Mouse (Mus musculus) liver, embryonic 13.5 days (tissue): Measurements from ENCODE around the gene P3h3. TPM values are rescaled to one million over a fixed set of nuclear protein-coding genes. Genes with fewer than 3 reads are reported as not detected.

Experiments used
- ATAC-seq: fragments of 200-750 bp; cut with Nextera tagmentation; 2 replicates; pipeline ENCODE4 v1.8.0; 2017; ENCODE audit warnings: low read depth, mild to moderate bottlenecking, moderate number of reproducible peaks, moderate library complexity
- DNase-seq: peaks from one replicate; pipeline ENCODE4 v3.0.0; 2022
- H3K27ac ChIP-seq: fragments of 300-500 bp; sonication (generic); 2 replicates; pipeline ENCODE4 v1.5.1; 2015; ENCODE audit warnings: moderate library complexity, mild to moderate bottlenecking, inconsistent platforms
- H3K27me3 ChIP-seq: fragments of 300-500 bp; sonication (generic); 2 replicates; pipeline ENCODE4 v1.6.1; 2015; ENCODE audit warnings: mild to moderate bottlenecking, inconsistent platforms
- H3K36me3 ChIP-seq: fragments of 300-500 bp; sonication (generic); 2 replicates; pipeline ENCODE4 v1.6.1; 2015; ENCODE audit warnings: mild to moderate bottlenecking, inconsistent platforms
- H3K4me1 ChIP-seq: fragments of 300-500 bp; sonication (generic); replicated peaks from 2 replicates; pipeline ENCODE4 v1.6.1; 2015; ENCODE audit warnings: inconsistent platforms
- H3K4me2 ChIP-seq: fragments of 300-500 bp; sonication (generic); 2 replicates; pipeline ENCODE4 v1.6.1; 2015; ENCODE audit warnings: inconsistent platforms, mild to moderate bottlenecking, moderate library complexity
- H3K4me3 ChIP-seq: fragments of 300-500 bp; sonication (generic); replicated peaks from 2 replicates; pipeline ENCODE4 v1.5.1; 2015; ENCODE audit warnings: mild to moderate bottlenecking, inconsistent platforms
- H3K9ac ChIP-seq: fragments of 300-500 bp; sonication (generic); 2 replicates; pipeline ENCODE4 v1.6.1; 2015; ENCODE audit warnings: mild to moderate bottlenecking, inconsistent platforms
- H3K9me3 ChIP-seq: fragments of 300-500 bp; sonication (generic); replicated peaks from 2 replicates; pipeline ENCODE4 v1.6.1; 2016; ENCODE audit warnings: inconsistent platforms
- WGBS: fragments of 180-500 bp; shearing (Covaris S2); methylation state at CpG from one replicate; pipeline ENCODE4 v1.1.7; 2015; ENCODE audit not compliant: insufficient replicate concordance; 5-methylcytosine and 5-hydroxymethylcytosine counted together
- polyA plus RNA-seq: library from polyadenylated mRNA; unstranded; fragments of >200 nt; fragmentation: Nextera tagmentation; extraction: Ambion mirVana; gene quantifications from 2 replicates; pipeline ENCODE4 v1.2.1, GENCODE M21; 2015

P3h3 gene
- polyA plus RNA-seq, 1 experiment from 2014 or later = 1.9 TPM

GRCm38 (mm10) chr6:124890997-124891396, 33.4 kb upstream of the P3h3 start:
- Histone ChIP-seq H3K27me3 (no peaks in the 10 kb centered on the region), H3K4me2 (no peak overlapping the region), H3K4me1 (no peaks in the 10 kb centered on the region), H3K9ac (no peak overlapping the region), H3K36me3 (no peaks in the 10 kb centered on the region), H3K9me3 (no peaks in the 10 kb centered on the region), H3K4me3 (no peak overlapping the region), H3K27ac (no peak overlapping the region)
- ATAC-seq (no peak), DNase-seq (no peak)
- 50% methylated on average over 6 of the region's 6 CpGs for WGBS

GRCm38 (mm10) chr6:124888555-124889125, 31.1 kb upstream of the P3h3 start:
- WGBS = 74% methylated on average over 6 of the region's 6 CpGs
- ATAC-seq = no peak

GRCm38 (mm10) chr6:124887986-124888385, 30.4 kb upstream of the P3h3 start, which contains the start of gene Cd4:
TSS of gene Cd4 (minus strand) at chr6:124888221.
- no peaks in the 10 kb centered on the region for H3K9me3 ChIP-seq
- H3K27ac ChIP-seq = no peak within 1 kb of the TSS
- no peak within 1 kb of the TSS for H3K9ac ChIP-seq
- H3K4me1 ChIP-seq = no peaks in the 10 kb centered on the region
- H3K36me3 ChIP-seq = no peaks in the 10 kb centered on the region
- H3K27me3 ChIP-seq = no peaks in the 10 kb centered on the region
- H3K4me3 ChIP-seq = no peak within 1 kb of the TSS
- 61% methylated on average over 9 of the region's 9 CpGs for WGBS
- no peak within 1 kb of the TSS for H3K4me2 ChIP-seq
- no peak for DNase-seq
- no peak for ATAC-seq

More at GRCm38 (mm10) chr6:124888555-124889125, 31.1 kb upstream of the P3h3 start:
- Histone ChIP-seq H3K27me3 (no peaks in the 10 kb centered on the region), H3K4me2 (no peak overlapping the region), H3K36me3 (no peaks in the 10 kb centered on the region), H3K9me3 (no peaks in the 10 kb centered on the region), H3K4me1 (no peaks in the 10 kb centered on the region), H3K27ac (no peak overlapping the region), H3K4me3 (no peak overlapping the region), H3K9ac (no peak overlapping the region)
- no peak for DNase-seq

GRCm38 (mm10) chr6:124885956-124886381, 28.4 kb upstream of the P3h3 start:
- DNase-seq (no peak), ATAC-seq (no peak)
- H3K9me3 ChIP-seq = no peaks in the 10 kb centered on the region
- no peak overlapping the region for H3K9ac ChIP-seq
- H3K27ac ChIP-seq = no peak overlapping the region
- H3K4me3 ChIP-seq = no peak overlapping the region
- no peaks in the 10 kb centered on the region for H3K36me3 ChIP-seq
- 70% methylated on average over 8 of the region's 8 CpGs for WGBS
- no peaks in the 10 kb centered on the region for H3K4me1 ChIP-seq
- H3K4me2 ChIP-seq = no peak overlapping the region
- no peaks in the 10 kb centered on the region for H3K27me3 ChIP-seq

- Histone ChIP-seq H3K4me1 (no peaks in the 10 kb centered on the region), H3K9me3 (no peaks in the 10 kb centered on the region), H3K27ac (no peak overlapping the region), H3K9ac (no peak overlapping the region), H3K36me3 (no peaks in the 10 kb centered on the region), H3K27me3 (no peaks in the 10 kb centered on the region), H3K4me2 (no peak overlapping the region), H3K4me3 (no peak overlapping the region)
- WGBS = 38% methylated on average over 10 of the region's 10 CpGs
- DNase-seq = no peak
- no peak for ATAC-seq
Measured at GRCm38 (mm10) chr6:124884714-124885500, 27.4 kb upstream of the P3h3 start.

GRCm38 (mm10) chr6:124883351-124883750, 25.8 kb upstream of the P3h3 start:
- no peaks in the 10 kb centered on the region for H3K9me3 ChIP-seq
- H3K36me3 ChIP-seq = no peaks in the 10 kb centered on the region
- WGBS = 71% methylated on average over 10 of the region's 10 CpGs
- H3K4me1 ChIP-seq = no peaks in the 10 kb centered on the region
- H3K4me2 ChIP-seq = no peak overlapping the region
- no peak for ATAC-seq
- no peak overlapping the region for H3K27ac ChIP-seq
- DNase-seq = no peak
- H3K9ac ChIP-seq = no peak overlapping the region
- H3K4me3 ChIP-seq = no peak overlapping the region
- H3K27me3 ChIP-seq = no peaks in the 10 kb centered on the region

- Histone ChIP-seq H3K27me3 (no peaks in the 10 kb centered on the region), H3K4me3 (no peak overlapping the region), H3K36me3 (no peaks in the 10 kb centered on the region), H3K9me3 (no peaks in the 10 kb centered on the region), H3K4me2 (no peak overlapping the region), H3K4me1 (no peaks in the 10 kb centered on the region), H3K27ac (no peak overlapping the region), H3K9ac (no peak overlapping the region)
- 72% methylated on average over 9 of the region's 9 CpGs for WGBS
- ATAC-seq (no peak), DNase-seq (no peak)
Measured at GRCm38 (mm10) chr6:124881821-124882220, 24.3 kb upstream of the P3h3 start.

- no peak for DNase-seq
- H3K9ac ChIP-seq = no peak overlapping the region
- no peaks in the 10 kb centered on the region for H3K27me3 ChIP-seq
- no peaks in the 10 kb centered on the region for H3K36me3 ChIP-seq
- 42% methylated on average over 6 of the region's 6 CpGs for WGBS
- H3K4me2 ChIP-seq = no peak overlapping the region
- no peaks in the 10 kb centered on the region for H3K9me3 ChIP-seq
- no peak for ATAC-seq
- no peak overlapping the region for H3K27ac ChIP-seq
- no peak overlapping the region for H3K4me3 ChIP-seq
- no peaks in the 10 kb centered on the region for H3K4me1 ChIP-seq
Measured at GRCm38 (mm10) chr6:124879390-124879789, 21.8 kb upstream of the P3h3 start.

GRCm38 (mm10) chr6:124874348-124874747, 16.8 kb upstream of the P3h3 start:
- no peaks in the 10 kb centered on the region for H3K9me3 ChIP-seq
- no peaks in the 10 kb centered on the region for H3K36me3 ChIP-seq
- 24% methylated on average over 2 of the region's 3 CpGs for WGBS
- H3K9ac ChIP-seq = no peak overlapping the region
- H3K4me1 ChIP-seq = no peaks in the 10 kb centered on the region
- no peaks in the 10 kb centered on the region for H3K27me3 ChIP-seq
- DNase-seq (no peak), ATAC-seq (no peak)
- no peak overlapping the region for H3K4me2 ChIP-seq
- H3K4me3 ChIP-seq = no peak overlapping the region
- H3K27ac ChIP-seq = no peak overlapping the region

- Histone ChIP-seq H3K36me3 (no peaks in the 10 kb centered on the region), H3K4me3 (no peak overlapping the region), H3K27ac (no peak overlapping the region), H3K27me3 (peaks cover 59% of the 10 kb centered on the region), H3K9ac (no peak overlapping the region), H3K9me3 (no peaks in the 10 kb centered on the region), H3K4me1 (peaks cover 13% of the 10 kb centered on the region), H3K4me2 (no peak overlapping the region)
- 56% methylated on average over 6 of the region's 7 CpGs for WGBS
- DNase-seq (no peak), ATAC-seq (no peak)
Measured at GRCm38 (mm10) chr6:124866560-124866959, 9.0 kb upstream of the P3h3 start.

GRCm38 (mm10) chr6:124865766-124866362, 8.3 kb upstream of the P3h3 start:
- no peak overlapping the region for H3K27ac ChIP-seq
- no peak overlapping the region for H3K4me3 ChIP-seq
- H3K9me3 ChIP-seq = no peaks in the 10 kb centered on the region
- H3K27me3 ChIP-seq = peaks cover 66% of the 10 kb centered on the region
- 67% methylated on average over 18 of the region's 18 CpGs for whole genome bisulfite sequencing
- H3K9ac ChIP-seq = no peak overlapping the region
- no peak for ATAC-seq
- no peak for DNase-seq
- no peak overlapping the region for H3K4me2 ChIP-seq
- peaks cover 13% of the 10 kb centered on the region for H3K4me1 ChIP-seq
- no peaks in the 10 kb centered on the region for H3K36me3 ChIP-seq
